Mouse (Mus musculus) kidney, adult 8-10 months (tissue): ENCODE results near the gene Plppr4.

ENCODE experiments used
- DNase-seq, 2 experiments: peaks; one replicate each; pipeline ENCODE4 v3.0.0; 2022

Plppr4 gene

DNA sequence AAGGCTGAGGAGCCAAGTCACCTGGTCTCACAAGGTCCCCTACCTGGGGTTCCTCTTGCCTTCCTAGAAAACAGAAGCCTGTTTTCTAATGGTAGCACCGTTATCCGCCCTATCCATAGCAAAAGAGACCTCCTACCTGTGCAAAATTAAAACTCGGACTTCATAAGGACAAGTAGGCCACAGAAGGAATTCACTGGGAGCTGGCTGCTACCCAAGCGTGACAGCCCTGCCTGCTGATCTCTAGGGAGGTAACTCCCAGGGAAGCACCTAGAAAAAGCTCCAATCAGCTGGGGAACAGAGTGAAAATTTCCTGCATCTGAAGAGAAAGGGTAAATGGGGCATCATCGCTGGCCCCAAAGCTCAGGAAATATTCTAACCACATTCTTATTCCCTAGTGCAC is at the start of gene Plppr4:
TSS of gene Plppr4 (minus strand) at position 349 of the 400 bp plus-strand sequence.
- DNase-seq: peak; percentile 25 to 33

DNA sequence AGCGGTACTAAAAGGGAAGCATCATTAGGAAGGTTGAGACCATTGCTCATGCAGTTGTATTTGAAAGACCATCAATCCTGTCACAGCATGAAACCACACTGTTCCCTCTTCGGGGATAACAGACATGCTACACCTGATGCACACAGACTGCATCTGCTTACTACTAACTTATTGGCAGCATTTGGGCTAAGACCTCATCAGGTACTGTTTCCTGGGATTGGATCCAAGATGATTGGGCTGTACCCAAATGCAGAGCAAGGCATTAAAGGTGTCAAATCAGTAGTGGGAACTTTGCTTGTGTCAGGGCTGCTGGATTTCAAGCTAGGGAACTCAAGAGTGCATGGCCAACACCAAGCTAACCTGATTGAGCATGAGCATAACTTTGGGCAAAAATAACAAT is 45.1 kb upstream of the Plppr4 start:
- DNase-seq: no peak

DNA sequence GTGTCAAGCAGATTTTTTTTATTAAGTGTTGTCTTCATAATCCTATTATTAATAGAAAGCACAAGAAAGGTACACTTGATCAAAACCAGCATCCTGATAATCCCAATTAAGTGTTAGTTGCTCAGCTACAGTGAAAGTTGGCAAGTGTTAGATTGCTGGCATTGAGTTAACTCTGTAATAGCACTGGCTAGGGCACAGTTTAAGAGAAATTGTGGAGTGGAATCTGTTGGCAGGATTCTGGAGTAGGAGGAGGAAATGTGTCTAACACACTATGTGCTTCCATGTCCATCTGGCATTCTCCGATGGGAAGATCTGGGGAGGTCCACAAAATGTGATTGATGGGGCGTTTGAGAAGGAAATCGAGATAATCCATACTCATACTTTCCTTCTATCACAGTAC is 43.1 kb upstream of the Plppr4 start:
- no peak for DNase-seq

DNA sequence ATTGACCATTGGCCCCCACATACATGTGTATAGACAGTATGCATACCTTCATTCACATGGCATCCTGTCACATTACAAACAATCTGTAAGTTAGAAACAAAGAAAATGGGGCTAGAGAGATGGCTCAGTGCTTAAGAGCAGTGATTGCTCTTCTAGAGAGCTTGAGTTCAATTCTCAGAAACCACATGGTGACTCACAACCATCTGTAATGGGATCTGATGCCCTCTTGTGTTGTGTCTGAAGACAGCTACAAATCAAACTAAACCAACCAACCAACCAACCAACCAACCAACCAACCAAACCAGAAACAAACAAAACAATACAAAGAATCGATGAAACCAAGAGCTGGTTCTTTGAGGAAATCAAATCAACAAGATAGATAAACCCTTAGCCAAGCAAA is 5.4 kb upstream of the Plppr4 start:
- DNase-seq: no peak

DNA sequence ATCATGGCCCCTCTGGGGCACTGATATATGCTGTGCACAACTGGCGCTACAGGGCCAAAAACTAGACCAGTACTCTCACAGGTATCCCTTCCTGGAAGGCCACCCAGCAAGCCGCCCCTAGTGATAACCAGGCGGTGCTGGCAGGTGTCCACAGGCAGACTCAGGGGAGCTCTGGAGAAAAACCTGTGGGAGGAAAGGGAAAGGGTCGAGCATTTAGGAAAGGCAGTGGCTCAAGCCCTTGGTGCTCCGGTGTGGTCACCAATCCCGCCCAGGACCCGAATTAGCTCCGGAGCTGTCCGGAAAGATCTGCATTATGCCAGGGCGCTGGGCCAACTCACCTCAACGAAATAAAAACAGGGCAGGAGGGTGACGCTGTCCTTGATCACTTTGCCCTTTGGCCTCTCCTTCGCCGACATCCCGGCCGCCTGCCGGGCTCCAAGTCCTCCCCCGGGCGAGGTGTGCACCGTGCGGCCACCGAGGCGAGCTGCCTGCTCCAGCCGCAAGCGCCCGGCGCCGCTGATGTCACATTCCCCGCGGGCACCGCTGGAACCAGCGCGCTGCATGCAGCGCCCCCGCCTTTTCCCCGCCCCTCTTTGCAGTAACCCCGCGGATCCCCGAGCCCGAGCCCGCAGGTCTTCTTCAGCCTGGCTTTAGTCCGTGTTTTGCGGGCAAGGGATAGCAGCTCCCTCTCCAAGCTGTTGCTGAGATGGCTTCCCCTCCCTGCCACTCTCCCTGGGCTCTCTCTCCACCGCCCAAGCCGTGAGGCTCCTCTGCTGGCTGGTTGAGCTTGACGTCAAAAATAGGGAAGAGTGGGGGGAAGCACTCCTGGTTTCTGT is 772 bp downstream of the Plppr4 start:
- DNase-seq: peak; percentile 38 to 41

DNA sequence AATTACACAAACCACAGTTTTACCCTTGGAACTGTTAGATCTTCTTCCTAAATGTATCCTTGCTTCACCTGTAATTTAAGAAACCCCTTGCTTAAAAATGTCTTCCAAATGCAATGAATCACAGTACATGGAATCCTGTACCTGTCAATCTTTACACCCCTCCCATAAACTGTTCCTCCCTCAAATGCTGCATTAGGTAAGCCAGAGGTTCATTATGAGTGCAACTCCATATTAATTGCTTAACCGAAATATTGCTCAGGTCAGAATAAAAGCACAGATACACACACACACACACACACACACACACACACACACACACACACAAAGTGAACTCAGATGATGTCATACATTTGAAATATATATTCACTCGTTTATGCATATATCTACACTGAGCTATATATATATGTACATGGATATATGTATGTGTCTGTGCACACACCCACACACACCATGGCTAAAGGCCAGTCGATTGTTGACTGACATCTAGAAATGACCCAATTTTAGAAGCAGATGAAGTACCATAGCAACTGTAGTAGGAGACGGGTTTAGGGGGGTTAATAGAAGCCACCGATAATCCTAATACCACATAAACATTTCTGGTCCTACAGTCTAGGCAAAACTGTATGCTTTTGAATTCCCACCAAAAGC is 1.6 kb downstream of the Plppr4 start:
- DNase-seq: no peak

DNA sequence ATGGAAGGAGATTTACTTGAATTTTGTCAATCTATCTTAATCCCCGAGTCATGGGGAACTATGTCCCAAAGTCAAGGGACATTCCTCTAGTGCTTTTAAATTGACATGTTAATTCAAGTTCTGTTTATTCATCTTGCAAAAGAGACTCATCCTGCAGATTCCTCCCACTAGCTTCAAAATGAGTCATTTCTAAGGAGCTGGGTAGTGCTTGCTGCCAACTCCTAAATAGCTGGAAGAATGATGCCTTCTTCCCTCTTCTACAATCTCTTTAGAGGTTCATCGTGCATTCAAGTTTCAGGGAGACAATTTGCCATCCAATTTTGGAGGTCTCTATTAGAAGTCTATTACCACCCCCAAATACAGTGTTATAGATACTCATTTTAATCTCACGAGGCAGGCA is 3.3 kb downstream of the Plppr4 start:
- DNase-seq: no peak

DNA sequence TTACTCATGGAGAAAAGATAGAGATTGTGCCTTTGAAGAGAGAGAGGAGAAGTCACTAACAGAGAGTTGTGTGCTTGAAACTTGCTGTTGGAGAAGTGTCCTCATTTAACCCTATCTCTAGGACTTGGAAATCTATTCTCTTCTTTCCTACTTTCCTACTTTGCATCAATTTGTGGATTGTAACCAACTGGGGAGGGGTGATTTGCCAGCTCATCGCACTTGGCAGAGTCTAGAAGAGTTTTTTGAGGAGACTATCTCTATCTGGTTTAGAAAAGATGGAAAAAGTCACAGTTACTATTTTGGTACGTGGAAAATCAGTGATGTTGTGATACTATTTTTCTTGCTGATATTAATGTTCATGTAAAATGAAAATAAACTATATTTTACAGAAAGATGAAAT is 6.7 kb downstream of the Plppr4 start:
- no peak for DNase-seq

DNA sequence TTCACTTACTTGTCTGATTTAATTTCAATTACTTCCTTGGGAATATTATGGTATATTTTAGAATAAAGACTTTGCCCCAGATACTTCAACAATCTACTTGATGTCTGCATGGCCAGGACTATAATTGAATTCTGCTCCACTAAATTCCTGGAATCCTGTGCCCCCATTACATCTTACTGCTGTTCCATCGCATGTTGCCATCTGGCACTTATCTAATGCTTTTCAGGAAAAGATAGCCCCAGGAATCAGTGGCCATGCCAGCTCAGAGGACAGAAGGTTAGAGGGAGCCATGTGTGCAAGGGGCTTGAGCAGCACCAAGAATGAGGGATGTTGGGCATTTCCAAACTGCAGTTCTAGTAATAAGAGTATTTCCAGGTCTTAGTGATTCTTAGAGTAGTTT is 14.3 kb downstream of the Plppr4 start:
- DNase-seq: no peak

DNA sequence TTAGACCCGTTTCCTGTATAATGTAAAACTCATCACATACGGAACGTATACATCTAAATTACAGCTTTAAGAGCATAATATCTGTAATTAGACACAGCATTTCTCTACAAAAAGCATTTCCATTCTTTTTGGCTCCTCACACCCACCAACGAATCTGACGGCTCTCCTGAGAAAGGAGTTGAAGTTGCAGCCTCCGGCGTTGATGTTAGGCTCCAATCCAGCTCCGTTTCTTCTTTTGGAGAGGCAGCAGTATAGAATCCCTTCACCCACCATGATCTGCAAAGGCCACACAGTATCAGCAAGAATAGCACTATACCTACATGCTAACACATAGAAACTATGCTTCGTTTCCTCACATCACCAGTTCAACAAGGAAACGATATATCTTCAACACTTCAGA is 29.2 kb downstream of the Plppr4 start:
- no peak for DNase-seq

DNA sequence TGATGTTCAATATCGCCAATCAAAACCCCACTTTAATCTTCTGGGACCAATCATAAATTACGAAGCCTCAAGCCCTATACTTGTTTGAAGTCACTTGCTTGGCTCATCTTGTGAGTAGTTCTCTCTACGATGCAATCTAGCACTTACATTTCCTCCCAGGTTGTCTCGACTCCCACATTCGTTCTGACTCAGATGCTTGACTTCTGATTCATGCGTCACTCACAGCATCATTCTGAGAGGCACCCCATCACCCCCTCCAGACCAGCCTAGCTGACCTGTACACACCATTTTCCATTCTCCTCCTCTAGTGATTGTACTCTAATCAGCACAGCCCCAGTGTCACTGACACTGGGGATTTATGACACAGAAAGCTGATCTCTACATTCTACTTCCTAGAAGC is 31.2 kb downstream of the Plppr4 start:
- no peak for DNase-seq

DNA sequence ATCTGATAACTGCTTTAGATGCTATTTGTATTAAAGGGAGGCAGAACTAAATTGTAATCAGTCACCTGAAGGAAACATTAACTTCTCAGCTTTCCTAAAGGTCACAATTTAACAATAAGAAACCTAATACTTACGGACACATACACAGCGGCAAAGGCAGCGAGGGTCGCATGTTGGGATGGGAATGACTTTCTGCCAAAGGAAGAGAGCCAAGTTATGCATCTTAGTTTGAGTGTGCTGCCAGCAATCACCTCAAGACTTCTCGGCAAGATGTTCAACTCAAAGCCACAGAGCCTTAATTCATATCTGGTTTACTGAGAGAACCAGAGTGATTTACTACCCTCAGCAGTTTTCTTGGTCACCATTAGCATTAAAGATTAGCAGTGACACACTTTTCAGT is 34.1 kb downstream of the Plppr4 start:
- DNase-seq: no peak

DNA sequence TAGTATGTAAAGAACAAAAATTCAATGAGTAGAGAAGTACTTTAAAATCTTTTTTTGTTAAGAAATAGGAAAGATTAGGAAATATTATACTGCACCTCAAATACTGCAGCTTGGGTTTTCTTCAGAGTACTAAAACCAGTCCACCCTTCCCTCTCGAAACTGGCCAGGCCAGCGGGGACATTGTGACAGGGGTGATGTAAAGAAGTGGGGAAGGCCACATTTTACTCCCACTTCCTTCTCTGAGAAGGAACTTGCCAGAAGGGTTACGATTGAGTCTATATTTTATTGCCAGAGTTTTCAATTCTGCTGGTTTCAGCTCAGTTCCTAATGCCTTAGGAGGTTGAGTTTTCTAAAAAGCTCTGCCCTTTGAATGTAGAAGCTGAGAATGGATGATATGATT is 41.0 kb downstream of the Plppr4 start:
- no peak for DNase-seq

DNA sequence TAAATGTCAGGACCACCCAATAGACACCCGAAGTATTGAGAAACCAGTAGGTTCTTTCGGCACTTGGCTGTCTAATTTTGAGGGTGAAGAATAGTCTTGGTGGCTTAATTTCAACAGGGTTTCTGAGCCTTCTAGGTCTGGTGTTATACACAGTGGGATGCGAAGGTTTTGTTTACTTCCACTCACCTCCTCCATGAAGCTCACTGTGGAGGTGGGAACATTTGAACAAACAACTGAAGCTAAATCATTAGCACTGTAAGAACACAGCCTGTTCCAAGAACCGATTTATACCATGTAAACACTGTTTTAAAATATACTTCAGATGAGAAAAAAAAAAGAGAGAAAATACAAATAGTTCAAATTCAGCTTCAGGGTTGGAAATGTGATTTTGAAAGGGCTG is 47.3 kb downstream of the Plppr4 start:
- no peak for DNase-seq

DNA sequence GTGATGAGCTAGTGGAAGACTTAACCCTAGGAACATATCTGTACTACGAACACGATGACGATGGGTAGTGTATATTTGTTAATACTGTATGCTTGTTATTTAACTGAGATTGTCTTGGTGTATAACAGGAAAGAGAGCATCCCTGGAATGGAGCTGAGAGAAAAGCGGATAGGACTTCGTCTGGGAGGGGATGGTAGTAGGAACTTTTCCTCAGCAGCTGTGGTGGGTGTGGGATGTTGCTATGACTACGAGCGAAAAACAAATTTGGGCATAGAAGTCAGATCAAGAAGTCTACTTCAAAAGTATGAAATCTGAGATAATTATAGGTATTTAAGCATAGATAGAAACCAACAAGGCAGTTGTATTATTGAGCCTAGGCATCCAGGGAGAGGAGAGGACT is 48.6 kb downstream of the Plppr4 start:
- DNase-seq: no peak

DNA sequence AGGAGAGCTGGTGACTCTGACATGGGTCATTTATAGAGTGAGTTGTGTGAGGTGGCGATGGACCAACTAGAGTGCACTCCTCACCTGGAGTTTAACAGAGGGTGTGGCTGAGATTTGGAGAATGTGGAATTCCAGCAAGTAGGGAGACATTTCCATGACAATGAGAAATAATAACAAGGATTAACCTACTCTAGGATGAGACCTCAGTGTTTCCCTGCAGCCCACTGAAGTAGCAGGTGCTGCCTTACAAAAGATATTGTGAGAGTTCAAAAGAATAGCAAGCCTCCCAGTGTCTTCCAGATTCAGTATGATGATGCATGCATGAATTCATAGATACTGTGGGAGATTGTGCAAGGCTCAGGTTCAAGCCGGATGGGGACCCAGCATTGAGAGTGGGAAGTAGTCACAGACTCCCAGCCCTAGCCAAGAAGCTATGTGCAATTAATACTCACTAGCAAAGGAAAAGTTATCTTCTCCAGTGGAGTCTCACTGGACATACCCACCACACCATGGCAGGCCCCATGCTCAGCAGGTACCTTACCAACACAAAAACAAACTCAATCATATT is 49.8 kb downstream of the Plppr4 start:
- DNase-seq: no peak

DNA sequence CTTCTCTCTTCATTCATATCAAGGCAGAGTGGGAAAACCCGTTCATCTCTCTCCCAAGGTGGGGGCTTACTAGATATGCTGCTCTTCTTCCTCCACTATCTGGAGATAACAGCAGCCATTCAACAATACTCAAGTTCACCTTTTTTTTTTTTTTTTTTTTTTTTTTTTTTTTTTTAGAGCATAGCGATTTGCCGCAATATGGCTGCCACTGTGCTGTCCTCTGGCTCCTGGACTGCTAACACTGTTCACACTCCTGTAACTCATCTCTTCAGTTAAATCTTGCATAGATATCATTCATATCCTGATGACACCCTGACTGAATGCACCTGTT is 51.1 kb downstream of the Plppr4 start:
- DNase-seq: no peak

DNA sequence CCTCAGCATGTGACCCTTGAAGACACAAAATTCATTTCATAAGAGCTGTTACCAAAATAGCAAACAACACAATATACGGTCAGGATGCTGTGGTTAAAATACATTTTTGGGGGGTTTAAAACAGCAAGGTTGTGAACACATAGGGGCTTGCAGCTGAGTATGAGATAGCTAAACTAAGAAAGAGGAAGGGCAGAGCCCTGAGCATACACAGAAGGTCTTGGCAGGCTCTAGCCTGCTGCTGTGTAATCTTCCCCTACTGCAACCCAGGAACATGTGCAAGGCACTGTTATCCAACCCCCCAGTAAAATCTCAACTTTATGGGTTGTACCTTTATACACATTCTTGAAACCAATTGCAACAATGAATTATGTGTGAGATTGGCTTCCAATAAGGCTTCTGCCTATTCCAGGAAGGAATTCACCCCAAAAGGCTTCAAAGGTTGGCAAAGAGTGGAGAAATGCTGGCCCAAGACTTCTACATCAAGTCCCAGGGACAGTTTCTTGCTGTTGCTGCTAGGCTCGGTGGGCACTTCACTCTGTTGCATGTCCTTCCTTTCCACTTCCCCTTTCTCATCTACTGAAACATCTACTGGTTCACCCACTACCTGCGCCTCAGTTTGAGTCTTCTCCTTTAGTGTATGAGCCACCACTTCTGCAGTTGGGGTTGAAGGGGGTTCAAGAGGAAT is 51.6 kb downstream of the Plppr4 start:
- no peak for DNase-seq

DNA sequence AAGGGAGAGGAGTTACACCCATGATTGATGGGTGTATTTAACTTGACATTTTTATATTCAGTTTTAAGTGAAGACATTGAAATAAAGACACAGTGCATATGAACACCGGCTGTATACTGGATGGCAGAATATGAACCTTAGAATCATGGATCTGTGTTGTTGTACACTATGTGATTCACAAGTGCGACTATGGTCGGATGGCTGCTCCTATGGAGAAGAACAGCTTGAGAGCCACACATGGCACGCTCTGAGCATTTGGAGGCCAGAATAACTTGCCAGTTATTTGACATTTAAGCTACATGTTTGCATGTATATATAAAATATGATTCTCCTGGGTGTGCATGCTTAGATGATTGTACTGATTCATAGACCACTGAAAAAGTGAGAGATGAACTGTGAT is 53.1 kb downstream of the Plppr4 start:
- no peak for DNase-seq

DNA sequence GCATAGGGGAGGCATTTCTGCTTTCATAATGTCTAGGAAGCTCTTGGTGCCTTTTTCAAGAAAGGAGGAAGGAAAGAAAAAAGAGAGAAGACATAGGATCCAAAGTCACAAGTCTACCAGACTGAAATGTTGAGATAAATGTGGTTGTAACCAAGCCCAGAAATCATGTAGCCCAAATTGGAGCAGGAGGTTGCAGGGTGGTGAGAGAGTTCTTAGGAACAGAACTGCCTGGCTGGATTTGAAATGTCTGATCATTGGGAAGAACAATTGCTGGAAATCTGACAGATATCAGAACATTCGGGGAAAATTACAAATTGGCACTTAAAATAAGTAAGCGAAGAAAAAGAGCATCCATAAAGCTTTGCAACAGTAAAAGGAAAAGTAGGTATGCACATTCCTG is 56.6 kb downstream of the Plppr4 start:
- DNase-seq: no peak

DNA sequence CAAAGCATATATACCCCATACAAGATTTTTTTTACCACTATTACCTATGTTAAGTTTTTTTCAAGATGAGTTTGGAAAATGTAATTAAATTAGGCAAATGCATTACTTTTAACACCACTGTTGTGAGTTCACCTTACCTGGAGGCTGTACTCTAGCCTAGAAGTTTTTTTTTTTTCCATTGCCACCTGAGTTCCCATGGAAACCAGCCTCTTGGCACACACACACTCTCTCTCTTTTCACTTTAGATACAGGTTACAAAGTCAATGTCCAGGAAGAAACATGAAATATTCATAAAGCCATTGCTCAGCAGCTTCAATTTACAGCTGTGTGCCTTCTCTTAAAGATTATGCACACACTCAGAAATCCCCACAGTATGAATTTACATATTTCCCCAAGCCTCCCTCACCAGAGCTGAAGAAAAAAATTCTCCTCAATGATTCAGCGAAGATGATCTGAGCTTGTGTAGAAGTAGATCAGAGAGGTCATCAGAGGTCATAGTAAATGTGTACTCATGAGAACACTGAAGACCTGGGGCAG is 59.9 kb downstream of the Plppr4 start:
- DNase-seq: peak in 1 of 2 experiments; percentile 6

DNA sequence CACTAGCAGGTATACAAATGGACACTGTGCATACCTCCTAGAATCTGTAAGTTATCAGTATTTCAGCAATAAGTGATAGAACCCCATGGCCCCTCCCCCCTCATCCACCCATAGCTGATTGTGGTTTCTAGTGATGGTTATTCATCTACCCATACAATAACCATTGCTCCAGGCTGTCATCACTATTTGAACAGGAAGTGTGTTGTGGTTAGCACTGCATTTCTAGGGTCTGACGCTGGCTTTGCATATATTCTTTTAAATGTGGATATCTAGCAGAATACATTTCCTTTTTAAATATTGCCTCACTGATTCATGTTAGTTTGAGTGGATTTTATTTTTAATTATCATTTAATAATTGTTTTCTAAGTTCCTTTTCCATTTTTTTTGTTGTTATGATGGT is 62.9 kb downstream of the Plppr4 start:
- DNase-seq: no peak

DNA sequence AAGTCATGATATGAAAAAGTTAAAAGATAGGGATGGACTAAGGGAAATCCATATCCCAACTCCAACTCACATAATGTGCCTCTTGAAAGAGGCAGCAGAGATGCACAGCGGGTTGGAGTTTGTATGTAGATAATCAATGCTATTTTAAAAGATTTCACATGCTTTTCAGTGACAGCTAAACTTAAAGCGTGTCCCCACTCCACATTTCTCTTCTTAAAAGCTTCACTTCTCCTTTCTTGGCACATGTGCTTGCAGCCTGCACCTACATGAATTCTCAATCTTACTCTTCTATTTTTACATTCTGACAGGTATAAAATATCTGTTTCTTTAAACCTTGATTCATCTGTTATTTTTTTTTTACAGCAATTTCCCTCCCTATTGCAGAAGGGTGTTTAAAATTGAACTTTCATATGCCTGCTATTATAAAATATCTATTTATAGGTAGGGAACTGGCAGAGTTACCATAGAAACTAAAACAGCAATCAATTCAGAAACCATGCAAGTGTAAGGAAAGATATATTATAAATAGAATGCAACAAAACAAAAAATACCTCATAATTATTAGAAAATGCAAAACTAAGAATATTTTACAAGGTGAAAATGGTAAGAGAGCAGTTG is 66.3 kb downstream of the Plppr4 start:
- DNase-seq: no peak
